16 mouse cellular contexts compared by ENCODE assay signal in genomic region chr13:32865591-32865990, GRCm38 (mm10). TPM values are rescaled to one million over a fixed set of nuclear protein-coding genes. Genes with fewer than 3 reads are reported as not detected.
DNase-seq lines count a peak whose midpoint lies in the region; TF ChIP-seq lines count a peak whose summit lies in the region.
"Had no signal": no experiment of that assay in that cellular context is flagged by ENCODE, and none has a peak within 500 bp of the region (broad histone marks: within the 10 kb centered on the region; RNA-seq: fewer than 3 reads in every experiment).

No protein-coding gene starts in this region.

- peak; percentile 21 for DNase-seq in adrenal gland, adult 2 months
- DNase-seq in adrenal gland, postnatal 10 days, result no peak
- DNase-seq in kidney, adult 2 months, result peak; percentile 12
- DNase-seq in kidney, adult 11 months, result no peak
- peak; percentile 19 for DNase-seq in lung, postnatal 10 days
- no peak for DNase-seq in lung, adult 18-20 months
- DNase-seq in splenic B cell, adult 2 months (ENCODE audit: low read depth, low spot score), result peak; percentile 32
- DNase-seq in urinary bladder, postnatal 4 days (ENCODE audit: low spot score in 2 of 2), result no peak
- DNase-seq: cerebellum, adult 2 months; gastrocnemius, postnatal 10 days; layer of hippocampus, adult 9-11 months; thymus, adult 18-20 months had no signal

- H3K27ac ChIP-seq in kidney, adult 2 months (ENCODE audit: insufficient read depth, low read depth, low read length), result no peak overlapping the region
- H3K27ac ChIP-seq: forebrain, embryonic 12.5 days; limb, embryonic 13.5 days had no signal

- no peaks in the 10 kb centered on the region for H3K36me3 ChIP-seq in kidney, adult 2 months (ENCODE audit: control insufficient read depth, insufficient read depth, low read length)
- no peaks in the 10 kb centered on the region for H3K36me3 ChIP-seq in splenic B cell, adult 2 months (ENCODE audit: control insufficient read depth, insufficient read depth, low read length, poor library complexity, severe bottlenecking)
- H3K36me3 ChIP-seq: forebrain, embryonic 12.5 days; limb, embryonic 13.5 days had no signal

- WGBS in kidney, adult 2 months, result 55% methylated on average over 2 of the region's 2 CpGs

- no peak for TF ChIP-seq POLR2A in kidney, adult 2 months (IDR thresholded peaks at IDR 0.05; ENCODE audit: low read depth, low read length)

- no peaks in the 10 kb centered on the region for H3K27me3 ChIP-seq in kidney, adult 2 months (replicated peaks; ENCODE audit: control insufficient read depth, insufficient read depth, low read length)
- no peaks in the 10 kb centered on the region for H3K27me3 ChIP-seq in splenic B cell, adult 2 months (ENCODE audit: control insufficient read depth, insufficient read depth, low read length, poor library complexity, severe bottlenecking)
- H3K27me3 ChIP-seq: forebrain, embryonic 12.5 days had no signal

- TF ChIP-seq CTCF in kidney, adult 2 months (conservative IDR thresholded peaks at IDR 0.05; ENCODE audit: insufficient read depth, insufficient read length, low read depth, low read length), result peak; percentile 31; the same call in 1 of the 2 replicates

- H3K4me3 ChIP-seq in kidney, adult 2 months (ENCODE audit: insufficient read depth, low read depth, low read length), result no peak overlapping the region
- H3K4me3 ChIP-seq: forebrain, embryonic 12.5 days; limb, embryonic 13.5 days had no signal

- no peaks in the 10 kb centered on the region for H3K4me1 ChIP-seq in kidney, adult 2 months (ENCODE audit: control insufficient read depth, insufficient read depth, low read length)
- H3K4me1 ChIP-seq: limb, embryonic 13.5 days had no signal

RNA-seq across cellular contexts. Expression of gene Serpinb1a, which starts 14.6 kb away (rescaled TPM):
- 10 to 100 TPM; 22.7 to 71.9 TPM for total RNA-seq in adrenal gland, adult 2 months (2021)
- 17.6 and 31.2 TPM in 2 replicates for polyA plus RNA-seq in adrenal gland, adult 2 months (2012; rRNA removed)
- 10 to 100 TPM; 43.8 to 67.3 TPM for total RNA-seq in adrenal gland, postnatal 10 days (2021)
- 6.9 and 7.7 TPM in 2 replicates for polyA plus RNA-seq in kidney, adult 2 months (2012; rRNA removed)

RNA-seq across cellular contexts. Expression of gene Serpinb1c, which starts 32.4 kb away (rescaled TPM):
- total RNA-seq in adrenal gland, adult 2 months (2021), result not detected
- not detected in 2 replicates for polyA plus RNA-seq in adrenal gland, adult 2 months (2012; rRNA removed)
- under 1 TPM in 1 of 2 experiments, not detected in 1; 0.42 TPM for total RNA-seq in adrenal gland, postnatal 10 days (2021)
- 0.11 TPM in 1 of 2 replicates, not detected in the other for polyA plus RNA-seq in kidney, adult 2 months (2012; rRNA removed)
- total RNA-seq: megakaryocyte-erythroid progenitor cell, adult 5-6 weeks had no signal
- polyA plus RNA-seq: embryonic facial prominence, embryonic 11.5 days; forebrain, embryonic 12.5 days; limb, embryonic 13.5 days had no signal

Comparison
In these comparisons a context has a peak if more than half of its experiments do, and no peak if none do; other contexts are left out.
1. DNase-seq: peak in adrenal gland, adult 2 months (single experiment), kidney, adult 2 months (single experiment), lung, postnatal 10 days (single experiment) and splenic B cell, adult 2 months (single experiment); none in adrenal gland, postnatal 10 days (single experiment), kidney, adult 11 months (single experiment), lung, adult 18-20 months (0 of 2) and urinary bladder, postnatal 4 days (0 of 2).